Mouse (Mus musculus): Measurements from ENCODE around the gene Rpap3. TPM values are rescaled to one million over a fixed set of nuclear protein-coding genes. Genes with fewer than 3 reads are reported as not detected.

The Rpap3 gene
- total RNA-seq, 2 experiments from 2014 or later, result 28.7 to 43.5 TPM

DNA sequence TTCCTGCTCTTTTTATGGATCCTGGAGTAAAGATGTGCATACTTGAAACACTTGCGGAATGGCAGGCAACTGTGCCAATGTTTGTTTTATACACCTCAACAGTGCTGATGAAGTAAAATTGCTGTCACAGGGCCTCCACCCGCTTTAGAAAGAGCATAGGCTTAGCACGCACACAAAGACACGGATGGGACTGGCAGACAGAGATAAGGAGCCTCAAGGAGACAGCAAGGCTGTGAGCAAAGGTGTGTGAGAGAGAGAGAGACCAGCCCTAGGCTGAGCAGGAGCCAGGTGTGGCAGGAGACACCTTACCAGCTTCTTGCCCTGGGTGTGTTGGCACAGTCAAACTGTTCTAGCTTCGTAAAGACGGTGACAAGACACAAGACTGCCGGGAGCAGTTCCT lies 33.3 kb upstream of the Rpap3 start:
- peak; percentile 93 for ATAC-seq (replicated peaks; ENCODE audit: low FRiP score, low TSS enrichment, poor library complexity, severe bottlenecking)

DNA sequence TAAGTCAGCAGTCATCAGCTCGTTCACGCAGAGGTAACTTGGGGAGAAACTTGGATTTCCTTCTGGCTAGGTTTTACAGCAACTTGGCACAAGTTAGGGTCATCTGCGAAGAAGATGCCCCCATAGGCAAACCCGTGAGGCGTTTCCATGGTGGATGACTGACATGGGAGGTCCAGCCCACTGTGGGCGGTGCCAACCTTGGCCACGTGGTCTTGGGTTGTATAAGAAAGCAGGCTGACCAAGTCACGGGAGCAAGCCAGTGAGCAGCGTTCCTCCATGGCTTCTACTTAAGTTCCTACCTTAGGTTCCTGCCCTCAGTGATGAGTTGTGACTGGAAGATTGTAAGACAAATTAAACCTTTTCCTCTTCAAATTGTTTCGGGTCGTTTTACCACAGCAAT lies 26.4 kb upstream of the Rpap3 start:
- no peak for ATAC-seq (replicated peaks; ENCODE audit: low FRiP score, low TSS enrichment, poor library complexity, severe bottlenecking)

DNA sequence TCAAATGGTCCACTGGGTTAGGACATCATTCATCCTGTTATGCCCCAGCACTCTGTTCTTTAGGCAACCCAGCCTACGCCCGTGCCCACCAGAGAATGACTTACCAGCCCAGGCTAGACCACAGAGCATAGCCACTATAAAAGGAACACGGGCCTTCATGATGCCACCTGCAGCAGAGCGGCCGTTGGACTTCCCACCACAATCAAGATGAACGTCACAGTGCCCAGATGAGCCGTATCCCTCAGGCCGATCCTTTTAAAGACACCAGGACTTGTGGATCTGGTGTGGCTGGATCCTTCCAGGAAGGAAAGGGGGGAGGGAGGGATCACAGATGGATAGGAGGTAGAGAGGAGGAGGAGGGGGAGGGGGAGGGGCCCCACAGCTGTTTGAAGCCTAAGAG lies 25.5 kb upstream of the Rpap3 start, which contains the start of gene Endou:
Gene Endou (minus strand): TSS at position 229 of the 400 bp plus-strand sequence.
- ATAC-seq (replicated peaks; ENCODE audit: low FRiP score, low TSS enrichment, poor library complexity, severe bottlenecking), result no peak

DNA sequence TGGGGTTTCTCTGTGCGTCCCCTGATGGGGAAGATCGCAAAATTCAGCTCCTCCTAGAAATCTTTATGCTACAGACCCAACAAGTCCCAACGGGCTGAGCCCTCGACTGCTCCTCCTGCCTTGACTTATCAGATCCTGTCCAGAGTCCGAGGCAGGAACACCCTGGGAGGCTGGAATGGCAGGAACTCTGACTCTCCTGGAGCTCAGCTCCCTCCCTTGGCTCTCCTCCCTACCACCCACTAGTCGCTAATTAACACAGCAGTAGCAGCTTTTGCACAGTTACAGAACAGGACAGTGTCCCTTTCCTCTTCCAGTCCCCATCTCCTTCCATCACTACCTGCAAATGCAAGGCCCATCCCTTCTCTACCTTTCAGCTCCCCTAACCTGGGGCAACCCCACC lies 24.7 kb upstream of the Rpap3 start:
- ATAC-seq (replicated peaks; ENCODE audit: low FRiP score, low TSS enrichment, poor library complexity, severe bottlenecking), result no peak

DNA sequence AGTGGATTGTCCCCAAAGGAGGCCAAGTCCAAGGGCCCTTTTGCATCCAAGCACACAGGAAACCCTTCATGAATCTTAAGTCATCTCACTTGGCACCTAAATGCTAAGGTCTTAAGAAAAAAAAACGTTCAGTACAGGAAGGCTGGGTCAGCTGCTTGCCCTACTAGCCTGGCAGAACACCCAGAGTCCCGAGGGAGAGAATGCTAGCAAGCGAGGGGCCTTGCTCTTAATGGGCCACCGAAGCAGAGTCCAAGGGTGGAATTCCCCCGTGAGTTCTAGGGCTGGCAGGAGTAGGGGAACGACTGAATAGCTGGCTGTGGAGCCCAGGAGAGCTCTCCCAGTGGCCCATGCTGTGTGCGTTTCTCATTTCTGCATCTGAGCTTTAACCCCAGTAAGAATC lies 23.2 kb upstream of the Rpap3 start:
- ATAC-seq (replicated peaks; ENCODE audit: low FRiP score, low TSS enrichment, poor library complexity, severe bottlenecking), result no peak

DNA sequence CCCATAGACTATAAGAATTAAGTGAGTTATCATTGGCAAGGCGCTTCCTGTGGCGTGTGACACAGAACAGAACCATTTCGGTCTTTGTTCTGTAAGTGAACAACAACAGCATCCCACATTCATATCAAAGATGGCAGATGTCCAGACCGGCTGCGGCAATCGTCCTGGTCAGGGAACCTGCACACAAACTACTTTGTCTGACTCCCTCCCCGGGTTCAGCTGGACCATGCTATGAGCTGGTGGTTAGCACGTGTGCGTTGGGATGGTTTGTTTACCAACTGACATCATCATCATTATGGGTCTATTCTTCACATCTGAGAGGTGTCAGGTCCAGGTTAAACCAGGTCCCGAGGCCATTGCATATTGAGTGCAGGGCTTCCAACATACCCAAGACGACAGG lies 22.8 kb upstream of the Rpap3 start:
- no peak for ATAC-seq (replicated peaks; ENCODE audit: low FRiP score, low TSS enrichment, poor library complexity, severe bottlenecking)

DNA sequence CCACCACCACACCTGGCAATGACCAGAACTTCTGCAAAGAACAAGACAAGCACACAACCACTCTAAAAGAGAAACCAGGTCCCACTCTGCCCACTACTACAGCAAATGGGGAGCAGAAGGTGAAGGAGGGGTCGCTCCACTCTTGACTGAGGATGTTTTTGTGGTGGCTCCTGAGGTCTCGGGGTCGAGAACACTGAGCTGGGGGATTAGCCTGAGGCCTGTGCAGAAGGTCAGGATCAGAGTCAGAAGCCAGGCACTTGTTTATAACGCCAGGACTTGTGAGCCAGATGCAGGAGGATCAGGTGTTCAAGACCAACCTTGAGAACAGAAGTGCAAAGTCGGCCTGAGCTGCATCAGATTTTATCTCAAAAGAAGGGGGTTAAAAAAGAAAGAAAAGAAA lies 21.9 kb upstream of the Rpap3 start:
- no peak for ATAC-seq (replicated peaks; ENCODE audit: low FRiP score, low TSS enrichment, poor library complexity, severe bottlenecking)

DNA sequence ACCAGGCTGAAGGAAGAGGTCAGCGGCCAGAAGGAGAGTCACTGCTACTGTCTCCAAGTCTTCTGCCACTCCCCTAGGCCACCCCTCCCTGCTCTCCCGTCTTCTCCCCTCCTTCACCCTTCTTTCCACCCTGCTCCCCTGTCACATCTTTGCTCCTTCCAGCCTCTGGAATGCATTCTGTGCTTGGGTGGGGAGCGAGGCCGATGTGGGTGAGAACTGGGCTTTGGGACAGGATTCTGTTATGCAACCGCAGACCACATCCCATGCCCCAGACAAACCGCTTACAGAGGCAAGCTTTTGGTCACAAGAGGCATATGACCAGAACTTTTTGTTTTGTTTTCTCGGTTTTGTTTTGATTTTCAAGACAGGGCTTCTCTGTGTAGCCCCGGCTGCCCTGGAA lies 21.4 kb upstream of the Rpap3 start:
- ATAC-seq (replicated peaks; ENCODE audit: low FRiP score, low TSS enrichment, poor library complexity, severe bottlenecking), result 0 out of 2 replicates have a peak, but pooled peaks have one; percentile 27

DNA sequence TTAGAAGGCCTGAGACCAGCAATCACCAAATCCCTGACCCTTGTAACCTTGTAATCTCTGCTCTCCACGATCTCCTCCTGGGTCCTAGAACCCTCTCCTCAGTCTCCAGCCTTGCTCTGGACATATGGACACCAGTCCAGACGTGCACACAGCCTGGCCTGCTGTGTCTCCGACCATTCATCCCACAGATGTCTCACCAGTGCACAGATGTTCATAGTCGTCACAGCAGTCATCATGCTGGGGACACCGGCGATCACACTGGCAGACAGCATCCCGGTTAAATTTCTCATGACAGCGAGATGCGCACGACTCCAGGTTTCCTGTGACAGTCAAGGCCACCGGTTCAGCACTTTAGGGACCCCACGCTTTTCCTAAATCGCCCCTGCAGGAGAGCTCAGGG lies 20.7 kb upstream of the Rpap3 start:
- no peak for ATAC-seq (replicated peaks; ENCODE audit: low FRiP score, low TSS enrichment, poor library complexity, severe bottlenecking)

DNA sequence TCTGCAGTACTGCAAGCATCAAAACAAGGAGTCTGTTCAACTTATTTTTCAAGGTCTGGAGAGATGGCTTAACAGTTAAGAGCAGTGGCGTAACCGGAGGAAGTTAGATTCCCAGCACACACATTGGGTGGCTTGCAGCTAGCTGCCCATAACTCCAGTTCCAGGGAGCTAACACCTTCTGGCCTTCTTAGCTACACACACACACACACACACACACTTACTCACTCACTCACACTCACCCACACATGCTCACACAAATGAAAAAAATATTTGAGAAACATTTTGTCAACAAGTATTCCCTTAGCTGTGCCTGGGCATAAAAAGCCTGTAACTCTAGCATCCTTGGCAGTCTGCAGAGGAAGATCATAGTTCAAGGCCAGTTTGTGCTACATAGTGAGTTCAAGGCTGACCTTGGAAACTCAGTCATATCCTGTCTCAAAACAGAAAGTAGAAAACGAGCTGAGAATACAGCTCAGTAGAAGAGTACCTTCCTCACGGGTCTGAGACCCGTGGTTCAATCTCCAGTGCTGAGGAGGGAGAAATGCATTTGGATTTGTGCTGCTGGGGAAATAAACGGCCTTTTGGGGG lies 19.7 kb upstream of the Rpap3 start:
- no peak for ATAC-seq (replicated peaks; ENCODE audit: low FRiP score, low TSS enrichment, poor library complexity, severe bottlenecking)

DNA sequence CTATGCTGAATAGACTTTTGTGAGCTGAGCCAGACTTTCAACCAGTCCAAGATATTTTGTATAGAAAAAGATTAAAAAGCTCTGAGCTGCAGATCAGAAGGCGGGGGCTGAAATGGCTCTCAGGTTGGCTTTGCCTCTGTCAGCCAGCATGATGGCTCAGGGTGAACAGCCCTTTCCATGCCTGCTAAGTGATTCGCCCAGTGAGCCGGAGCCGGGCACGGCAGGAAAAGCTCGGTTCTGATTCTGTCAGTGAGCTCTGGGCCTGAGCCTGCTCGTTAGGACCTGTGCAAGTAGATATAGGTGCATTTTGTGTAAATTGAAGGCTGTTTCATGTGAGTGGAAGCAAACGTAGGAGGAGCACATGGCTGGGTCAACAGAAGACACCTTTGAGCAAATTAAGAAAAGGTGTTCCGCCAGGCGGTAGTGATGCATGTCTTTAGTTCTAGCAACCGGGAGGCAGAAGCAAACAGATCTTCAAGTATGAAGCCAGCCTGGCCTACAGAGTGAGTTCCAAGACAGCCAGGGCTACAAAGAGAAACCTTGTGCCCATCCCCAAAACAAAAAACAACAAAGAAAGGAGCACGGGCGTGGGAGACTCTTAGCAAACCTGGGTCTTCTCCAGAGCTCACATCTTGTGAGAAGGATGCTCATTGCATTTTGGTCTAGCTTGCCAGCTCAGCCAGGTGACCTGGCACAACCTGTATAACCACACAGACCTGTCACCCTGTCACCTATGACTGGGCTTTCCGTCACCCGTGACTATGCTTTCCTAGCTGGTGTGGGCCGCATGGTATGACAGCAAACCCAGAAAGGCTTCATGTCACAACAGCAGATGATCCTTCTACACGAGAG lies 18.9 kb upstream of the Rpap3 start:
- ATAC-seq (replicated peaks; ENCODE audit: low FRiP score, low TSS enrichment, poor library complexity, severe bottlenecking), result no peak

DNA sequence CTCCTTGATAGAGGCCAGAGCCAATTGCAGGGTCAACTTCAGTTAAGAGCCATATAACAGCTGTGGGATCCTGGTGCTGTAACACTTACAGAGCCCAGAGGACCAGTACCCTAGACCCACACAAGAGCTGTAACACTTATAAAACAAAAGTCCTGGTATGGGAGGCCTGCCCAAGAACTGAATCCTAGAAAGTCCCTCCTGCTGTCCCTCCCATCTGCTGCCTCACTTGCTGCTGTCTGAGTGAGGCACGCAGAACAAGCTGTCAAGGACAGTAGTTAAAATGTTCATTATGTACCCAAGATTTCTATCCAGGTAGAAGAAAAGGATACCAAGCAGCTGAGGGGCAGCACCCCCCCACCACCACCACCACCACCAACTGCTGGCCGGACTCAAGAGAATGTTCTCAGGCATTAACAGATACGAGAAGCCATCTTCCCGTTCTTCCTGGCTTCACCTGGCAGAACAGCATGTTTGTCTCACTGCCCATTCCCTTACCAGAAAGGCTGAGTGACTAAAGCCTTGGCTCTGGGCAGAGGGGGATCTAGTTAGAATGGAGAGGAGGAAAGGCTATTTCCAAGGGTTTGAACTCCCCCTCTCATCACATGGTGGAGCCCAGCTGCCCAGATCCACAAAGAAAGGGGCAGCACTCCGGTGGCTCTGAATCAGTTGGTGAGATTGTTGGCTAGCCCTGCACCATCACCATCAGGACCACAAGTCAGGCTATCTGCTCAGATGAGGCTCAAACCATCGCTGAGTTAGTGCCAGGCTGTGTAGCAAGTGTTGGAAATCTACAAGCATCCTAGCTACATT lies 18.1 kb upstream of the Rpap3 start:
- ATAC-seq (replicated peaks; ENCODE audit: low FRiP score, low TSS enrichment, poor library complexity, severe bottlenecking), result no peak

DNA sequence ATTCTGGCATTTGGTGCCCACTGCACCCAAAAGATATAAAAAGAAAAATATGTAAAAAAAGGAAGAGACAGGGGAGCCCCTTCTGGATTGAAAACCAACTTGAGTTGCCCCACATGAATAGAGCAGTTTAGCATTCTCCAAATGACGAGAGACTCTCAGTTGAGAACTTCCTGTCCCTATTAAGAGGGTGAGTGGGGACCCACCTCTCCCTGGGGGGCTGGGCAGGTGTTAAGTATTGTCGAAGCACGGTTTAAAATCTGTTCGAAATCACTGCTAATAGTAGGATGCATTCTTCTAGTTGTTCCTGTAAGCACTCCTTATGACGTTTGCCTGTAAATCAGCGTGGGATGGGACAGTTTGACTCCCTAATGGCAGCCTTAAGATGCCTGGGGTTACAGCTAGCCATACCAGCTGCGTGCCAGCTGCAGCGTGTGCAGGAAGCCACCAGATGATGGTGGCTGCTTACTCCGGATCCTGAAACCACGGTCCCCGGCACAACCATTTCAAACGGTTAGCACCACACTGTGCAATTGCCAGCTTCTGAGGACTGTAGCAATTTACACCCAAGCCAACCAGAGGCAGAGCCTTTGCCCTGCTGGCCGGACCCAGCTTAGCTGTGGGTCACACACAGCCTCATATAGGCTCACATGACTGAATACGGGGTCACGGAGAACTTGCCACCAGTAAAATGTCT lies 15.5 kb upstream of the Rpap3 start:
- no peak for ATAC-seq (replicated peaks; ENCODE audit: low FRiP score, low TSS enrichment, poor library complexity, severe bottlenecking)

DNA sequence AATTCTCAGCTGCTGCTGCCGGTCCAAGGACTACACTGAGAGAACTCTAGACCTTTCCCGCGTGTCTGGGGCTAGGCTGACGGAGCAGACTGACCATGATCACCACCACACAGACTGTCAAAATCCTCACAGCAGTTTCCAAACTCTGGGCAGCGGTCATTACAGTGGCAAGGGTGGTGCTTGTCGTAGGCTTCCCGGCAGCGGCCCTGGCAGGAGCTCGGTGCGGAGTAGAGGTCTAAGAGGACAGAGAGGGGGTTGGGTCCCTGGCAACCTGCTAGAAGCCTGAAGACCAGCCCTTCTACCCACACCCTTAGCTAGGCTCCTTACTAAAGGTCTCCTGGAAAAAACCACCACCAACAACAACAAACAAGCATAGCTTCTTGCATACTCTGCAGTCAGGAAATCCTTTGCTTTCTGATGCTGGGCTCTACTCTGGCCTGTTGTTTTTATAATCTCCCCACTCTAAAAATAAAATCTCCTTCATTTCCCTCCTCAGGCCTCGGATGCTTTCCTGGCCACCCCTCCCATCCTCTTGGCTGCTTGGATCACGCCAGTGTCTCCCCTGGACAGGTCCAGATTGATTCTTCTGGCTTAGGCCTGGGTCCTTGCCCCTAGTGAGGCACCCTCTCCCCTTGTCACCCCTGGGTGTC lies 14.5 kb upstream of the Rpap3 start:
- no peak for ATAC-seq (replicated peaks; ENCODE audit: low FRiP score, low TSS enrichment, poor library complexity, severe bottlenecking)

DNA sequence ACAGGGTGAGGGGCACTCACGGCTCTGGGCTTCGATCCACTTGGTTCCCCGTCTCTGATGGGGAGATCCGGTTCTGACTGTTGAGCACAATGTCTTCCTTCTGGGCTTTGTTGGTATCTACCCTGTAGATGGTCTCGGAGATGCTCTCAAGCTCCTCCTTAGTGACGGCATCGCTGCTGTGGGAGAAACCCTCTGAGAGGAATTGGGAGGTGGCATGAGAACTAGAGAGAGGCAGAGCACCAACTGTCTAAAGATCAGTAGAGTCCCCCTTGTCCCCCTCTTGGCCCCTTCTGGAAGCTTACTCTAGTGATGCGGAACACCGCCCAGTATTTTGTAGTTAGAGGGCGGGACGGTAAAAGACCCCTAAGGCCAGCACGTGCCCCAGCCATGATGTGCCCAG lies 13.9 kb upstream of the Rpap3 start:
- no peak for ATAC-seq (replicated peaks; ENCODE audit: low FRiP score, low TSS enrichment, poor library complexity, severe bottlenecking)

DNA sequence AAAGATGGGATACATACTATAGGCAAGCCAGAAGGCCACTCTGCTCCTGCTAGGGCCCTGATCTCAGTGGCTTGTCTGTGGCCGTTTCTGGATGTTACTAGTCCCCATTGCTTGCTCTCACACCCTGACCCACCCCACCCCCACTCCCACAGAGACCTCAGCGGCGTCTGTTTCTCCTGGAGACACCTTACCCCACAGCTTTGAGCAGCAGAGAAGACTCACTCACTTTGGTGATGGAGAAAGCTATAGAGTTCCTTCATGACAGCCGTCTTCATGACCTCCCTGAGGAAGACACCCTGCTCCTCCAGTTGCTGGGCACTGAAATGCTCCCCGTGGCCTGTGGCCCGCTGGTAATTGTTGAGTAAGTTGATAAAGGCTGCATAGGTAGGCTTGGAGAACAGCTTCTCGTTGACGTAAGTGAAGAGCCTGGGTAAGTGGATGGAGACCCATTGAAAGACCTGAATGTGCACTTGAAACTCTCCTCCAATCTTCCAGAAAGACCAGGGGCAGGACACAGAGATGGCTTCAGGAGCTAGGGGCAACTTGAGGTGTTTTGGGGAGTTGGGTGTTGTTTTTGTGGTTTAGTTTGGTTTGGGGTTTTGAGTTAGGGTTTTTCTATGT lies 13.0 kb upstream of the Rpap3 start:
- no peak for ATAC-seq (replicated peaks; ENCODE audit: low FRiP score, low TSS enrichment, poor library complexity, severe bottlenecking)

DNA sequence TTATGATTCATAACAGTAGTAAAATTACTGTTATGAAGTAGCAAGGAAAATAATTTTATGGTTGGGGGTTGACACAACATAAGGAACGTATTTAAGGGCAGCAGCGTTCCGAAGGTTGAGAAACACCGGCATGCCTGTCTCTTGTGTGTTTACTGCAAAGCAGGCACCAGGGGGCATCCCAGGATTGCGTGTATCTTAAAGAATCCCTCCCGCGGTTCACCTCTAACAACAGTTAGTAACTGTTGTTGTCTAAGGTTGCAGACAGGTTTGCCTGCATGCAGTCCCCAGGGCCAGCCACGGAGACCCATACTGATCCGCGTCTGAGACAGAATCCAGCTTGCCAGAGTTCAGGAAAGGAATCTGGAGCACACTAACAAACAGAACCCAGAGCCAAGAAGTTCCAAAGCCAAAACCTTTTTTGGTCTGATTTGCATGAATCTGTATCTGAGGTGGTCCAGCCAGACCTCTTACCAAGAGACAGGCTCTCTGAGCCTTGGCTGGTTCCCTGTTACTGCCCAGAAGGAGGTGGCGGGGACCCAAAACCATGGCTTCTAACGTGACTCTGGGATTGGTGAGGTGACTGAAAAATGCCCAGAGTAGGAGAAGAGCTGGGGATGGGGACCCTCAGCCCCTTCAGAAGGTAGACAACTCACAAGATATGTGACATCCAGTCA lies 12.4 kb upstream of the Rpap3 start:
- ATAC-seq (replicated peaks; ENCODE audit: low FRiP score, low TSS enrichment, poor library complexity, severe bottlenecking), result peak; percentile 88

DNA sequence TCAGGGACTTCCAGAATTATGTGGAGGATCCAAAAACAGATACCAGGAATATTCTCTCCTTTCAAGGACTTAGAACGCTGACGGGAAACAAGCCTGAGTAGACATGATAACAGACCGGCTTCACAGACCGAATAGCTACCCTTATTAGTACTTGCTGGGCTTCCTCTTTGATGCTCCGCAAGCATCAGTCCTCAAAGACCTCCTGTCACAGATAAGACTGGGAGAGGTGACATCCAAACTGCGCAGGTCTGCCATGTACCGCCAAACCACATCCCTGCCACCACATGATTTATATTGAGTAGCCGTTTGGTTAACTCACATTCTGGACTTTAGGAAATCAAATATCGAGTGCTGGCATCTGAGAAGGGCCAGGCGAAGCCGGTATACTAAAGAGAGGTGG lies 11.2 kb upstream of the Rpap3 start:
- ATAC-seq (replicated peaks; ENCODE audit: low FRiP score, low TSS enrichment, poor library complexity, severe bottlenecking), result no peak
